Mouse (Mus musculus) cerebellum, adult 18-20 months (tissue): ENCODE results near the gene 4930562C15Rik.
A peak's percentile ranks its signal among the peaks of the same experiment; 100 is the strongest.
"Not testable (repeated sequence)": the region's sequence is repeated elsewhere in the genome, so short reads cannot be mapped to it uniquely, and the experiment has no call there.

ENCODE experiments used
- DNase-seq, 2 experiments: peaks; one replicate each; pipeline ENCODE4 v3.0.0; 2021

4930562C15Rik gene

GRCm38 (mm10) chr16:4835191-4835590, at the start of gene 4930562C15Rik:
Gene 4930562C15Rik (plus strand): TSS chr16:4835416.
- DNase-seq, result no peak

GRCm38 (mm10) chr16:4785706-4786105, 49.5 kb upstream of the 4930562C15Rik start:
- DNase-seq, result no peak

DNA sequence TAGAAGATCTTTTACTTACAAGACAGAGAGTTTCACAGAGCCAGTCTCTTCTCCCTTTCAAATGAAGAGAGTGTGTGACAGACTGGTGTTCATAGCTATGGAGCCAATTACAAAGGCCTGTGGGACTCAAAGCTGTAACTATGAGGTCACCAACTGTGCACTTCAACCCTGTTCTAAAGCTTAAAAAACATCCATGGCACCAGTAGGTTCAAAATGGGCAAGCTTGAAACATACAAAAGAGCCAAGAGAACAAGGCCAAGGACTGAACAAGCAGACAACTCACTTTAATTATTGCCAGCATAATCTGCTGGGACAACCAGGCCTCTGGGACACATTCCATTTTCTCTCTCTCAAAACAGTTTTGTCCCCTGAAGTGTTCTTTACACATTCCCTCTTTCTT, 47.0 kb upstream of the 4930562C15Rik start:
- DNase-seq, result no peak

- peak; percentile 33 to 57 for DNase-seq
Observed at GRCm38 (mm10) chr16:4789311-4789768, 45.9 kb upstream of the 4930562C15Rik start.

- peak; percentile 97 for DNase-seq
Observed at GRCm38 (mm10) chr16:4789810-4790559, 45.2 kb upstream of the 4930562C15Rik start, which contains the start of gene Cdip1. Gene Cdip1 (minus strand): TSS chr16:4790292.

DNA sequence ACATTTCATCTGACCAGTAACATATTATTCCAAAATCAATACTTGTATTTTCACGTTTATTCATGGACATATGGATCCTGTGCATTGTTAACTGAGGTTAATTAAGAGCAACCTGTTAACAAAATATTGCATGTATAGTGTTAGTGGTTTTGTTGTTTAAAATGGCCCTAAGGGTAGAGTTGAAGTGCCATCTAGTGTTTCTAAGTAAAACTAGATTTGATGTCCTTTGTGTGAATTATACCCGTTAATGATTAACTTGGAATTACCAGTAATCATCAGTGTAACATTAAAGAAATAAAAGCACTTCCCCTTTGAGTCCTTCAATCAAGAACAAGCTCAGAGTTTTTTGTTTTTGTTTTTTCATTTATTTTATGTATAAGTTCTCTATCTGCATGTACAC, 43.9 kb upstream of the 4930562C15Rik start:
- no peak for DNase-seq

DNA sequence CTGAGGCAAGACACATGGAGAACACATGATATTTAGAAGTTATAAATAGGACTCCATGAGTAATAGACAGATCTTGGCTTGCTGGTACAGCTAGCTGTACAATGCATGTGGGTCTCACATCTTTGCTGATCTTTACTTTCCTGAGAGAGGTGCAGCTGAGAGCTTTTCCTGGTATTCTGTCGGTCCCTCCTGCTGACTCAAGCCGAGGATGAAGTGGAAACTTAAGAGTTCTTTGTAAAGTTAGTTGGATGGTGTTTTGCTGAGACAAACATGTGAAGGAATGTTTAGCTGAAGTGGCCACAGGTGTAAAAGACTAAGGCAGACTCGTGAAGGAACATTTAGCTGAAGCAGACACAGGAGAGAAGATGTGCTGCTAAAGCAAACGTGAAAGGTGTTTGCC, 38.6 kb upstream of the 4930562C15Rik start:
- DNase-seq, result no peak

- no peak for DNase-seq
Observed at GRCm38 (mm10) chr16:4818349-4818748, 16.9 kb upstream of the 4930562C15Rik start.

GRCm38 (mm10) chr16:4824466-4824865, 10.8 kb upstream of the 4930562C15Rik start:
- not testable (repeated sequence) for DNase-seq

DNA sequence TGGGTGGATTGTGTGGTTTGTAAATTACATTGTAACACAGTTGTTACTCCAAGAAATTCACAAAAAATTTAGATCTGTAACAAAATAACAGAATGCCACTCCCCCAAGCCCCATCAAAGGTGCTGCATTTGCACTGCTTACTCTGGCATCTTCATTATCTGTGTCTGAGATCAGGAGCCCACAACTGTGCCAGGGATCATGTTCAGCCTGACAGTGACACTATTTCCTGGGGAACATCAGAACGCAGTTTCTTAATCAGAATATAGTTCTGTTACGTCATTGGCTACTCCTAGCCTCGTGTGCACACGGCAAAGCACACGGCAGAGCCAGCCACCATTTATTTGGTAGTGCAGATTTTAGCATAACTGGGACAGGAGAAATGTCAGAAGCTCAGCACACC, 7.6 kb upstream of the 4930562C15Rik start:
- no peak for DNase-seq

DNA sequence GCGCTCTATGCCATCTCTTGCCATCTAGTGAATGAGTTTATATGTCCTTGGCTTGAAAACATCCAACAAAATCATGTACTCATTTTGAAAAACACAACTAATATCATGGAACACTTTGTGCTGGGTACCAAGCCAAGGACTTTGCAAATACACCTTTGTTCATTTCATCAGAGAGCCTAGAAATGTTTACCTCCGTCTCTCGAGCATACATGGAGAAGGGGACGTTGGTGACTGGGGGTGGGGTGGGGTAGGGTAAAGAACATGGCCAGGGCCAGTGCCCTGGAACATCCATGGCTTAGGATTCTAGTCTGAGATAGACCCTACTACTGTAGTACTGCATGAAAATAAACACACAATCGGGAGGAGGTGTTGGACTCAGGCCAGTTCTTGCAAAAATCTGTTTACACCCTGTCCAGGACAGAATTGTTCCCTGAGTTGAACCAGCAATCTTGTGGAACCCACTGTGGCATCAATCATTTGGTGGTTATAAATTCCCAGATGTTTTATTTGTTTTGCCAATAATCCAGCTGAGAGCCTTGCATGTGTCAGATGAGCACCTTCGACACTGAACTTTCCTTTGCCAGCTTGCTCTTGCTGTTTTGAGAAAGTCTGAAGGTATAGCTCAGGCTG, 5.8 kb upstream of the 4930562C15Rik start:
- DNase-seq, result no peak

GRCm38 (mm10) chr16:4831650-4832419, 3.4 kb upstream of the 4930562C15Rik start:
- DNase-seq, result no peak

DNA sequence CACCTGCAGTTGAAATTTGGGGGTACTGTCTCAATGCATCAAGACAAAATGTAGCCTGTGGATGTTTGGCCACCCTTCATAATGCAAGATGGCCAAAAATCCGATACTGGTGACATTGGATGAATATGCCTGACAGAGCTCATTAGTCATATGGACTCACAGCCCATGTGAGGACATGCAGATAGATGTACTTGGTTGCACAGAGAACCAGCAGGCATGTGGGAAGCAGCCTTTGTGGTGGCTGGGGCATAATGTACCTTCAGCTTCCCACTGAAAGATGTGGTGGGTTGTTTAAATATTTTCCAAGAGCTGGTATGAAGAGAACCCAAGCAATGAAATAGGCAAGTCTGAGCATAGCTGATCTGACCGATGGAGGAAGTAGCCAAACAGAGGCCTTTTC, 1.4 kb upstream of the 4930562C15Rik start:
- DNase-seq, result no peak

GRCm38 (mm10) chr16:4837631-4838030, 2.4 kb downstream of the 4930562C15Rik start:
- no peak for DNase-seq

- no peak for DNase-seq
Observed at GRCm38 (mm10) chr16:4839552-4839951, 4.3 kb downstream of the 4930562C15Rik start.

DNA sequence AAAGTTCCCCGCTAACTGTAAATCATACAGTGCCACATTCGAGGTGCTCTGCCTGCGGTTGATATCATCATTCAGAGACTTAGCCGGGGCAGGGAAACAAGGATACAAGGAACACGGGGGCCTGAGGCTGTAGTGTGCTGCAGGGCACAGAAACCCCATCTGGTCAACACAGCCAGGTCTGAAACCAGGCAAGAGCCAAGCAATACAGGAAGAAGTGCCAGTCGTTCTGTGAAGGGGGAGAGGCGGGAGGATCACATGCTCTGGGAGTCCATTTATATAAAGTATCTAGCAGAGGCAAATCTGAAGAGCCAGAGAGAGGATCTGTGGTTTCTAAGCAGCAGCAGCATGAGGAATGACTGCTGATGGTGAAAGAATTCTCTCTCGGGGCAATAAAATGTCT, 5.0 kb downstream of the 4930562C15Rik start:
- no peak for DNase-seq

DNA sequence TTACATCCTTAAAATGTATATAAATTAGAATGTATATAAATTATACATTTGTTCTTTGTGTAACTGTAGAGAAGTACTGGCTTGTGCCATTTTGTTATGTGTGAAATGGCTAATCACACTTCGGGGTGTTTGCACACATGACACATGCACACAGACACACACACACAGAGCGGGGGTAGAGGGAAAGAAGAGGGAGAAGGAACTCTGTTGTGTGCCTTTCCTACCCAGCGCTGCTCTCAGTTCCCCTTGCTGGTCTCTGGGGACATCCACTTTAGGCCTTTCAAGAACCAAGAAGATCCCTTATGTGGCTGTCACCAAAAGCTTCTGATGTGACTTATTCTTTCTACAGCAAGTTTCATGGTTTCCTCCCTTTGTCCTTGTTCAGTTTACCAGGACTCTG, 11.8 kb downstream of the 4930562C15Rik start:
- no peak for DNase-seq

- no peak for DNase-seq
Observed at GRCm38 (mm10) chr16:4848090-4848489, 12.9 kb downstream of the 4930562C15Rik start.

DNA sequence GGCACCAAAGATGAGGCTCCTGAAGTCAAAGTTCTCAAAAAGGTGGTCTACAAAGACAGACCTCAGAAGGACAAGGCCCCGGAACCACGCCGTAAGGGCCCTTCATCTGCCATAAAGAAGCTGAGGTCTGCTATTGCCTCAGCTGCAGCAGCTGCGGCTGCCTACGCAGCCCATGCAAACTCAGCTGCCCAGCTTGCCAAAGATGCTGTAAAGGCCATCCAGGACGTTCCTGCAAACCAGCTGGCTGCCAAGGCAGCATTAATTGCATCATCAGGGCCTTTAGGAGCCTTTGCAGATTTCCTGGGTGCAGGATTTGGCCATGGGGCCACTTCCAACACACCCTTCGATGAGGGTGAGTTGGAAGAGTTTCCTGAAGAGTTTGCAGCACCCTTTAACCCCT, 15.1 kb downstream of the 4930562C15Rik start:
- no peak for DNase-seq

DNA sequence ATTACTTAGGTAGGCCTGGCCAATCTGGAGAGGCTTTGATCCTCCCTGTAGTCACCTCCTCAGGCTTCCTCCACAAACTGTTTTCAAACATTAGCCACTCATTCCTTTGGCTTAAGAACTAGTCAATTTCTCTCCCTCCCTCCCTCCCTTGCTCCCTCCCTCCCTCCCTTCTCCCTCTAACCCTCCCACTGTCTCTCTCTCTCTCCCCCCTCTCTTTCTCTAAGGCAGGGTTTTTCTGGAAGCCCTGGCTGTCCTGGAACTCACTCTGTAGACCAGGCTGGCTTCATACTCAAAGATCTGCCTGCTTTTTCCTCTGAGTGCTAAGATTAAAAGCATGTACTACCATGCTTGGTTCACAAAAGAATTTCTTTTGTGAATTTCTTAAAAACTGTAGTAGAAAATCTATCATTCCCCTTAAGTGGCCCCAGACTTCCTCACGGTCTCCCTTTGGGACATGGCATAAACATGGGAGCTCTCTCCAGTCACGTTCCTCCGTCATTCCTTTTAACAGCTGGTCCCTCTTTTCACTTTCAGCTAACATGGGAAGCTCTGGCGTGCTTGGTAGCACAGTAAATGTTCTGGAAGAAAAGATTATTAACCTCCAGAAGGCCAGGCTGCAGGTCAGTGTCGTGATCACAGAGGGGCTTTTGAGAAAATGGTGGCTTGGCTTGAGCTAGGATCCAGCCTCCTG, 15.9 kb downstream of the 4930562C15Rik start:
- DNase-seq, result no peak

GRCm38 (mm10) chr16:4855046-4855650, 19.9 kb downstream of the 4930562C15Rik start:
- no peak for DNase-seq

DNA sequence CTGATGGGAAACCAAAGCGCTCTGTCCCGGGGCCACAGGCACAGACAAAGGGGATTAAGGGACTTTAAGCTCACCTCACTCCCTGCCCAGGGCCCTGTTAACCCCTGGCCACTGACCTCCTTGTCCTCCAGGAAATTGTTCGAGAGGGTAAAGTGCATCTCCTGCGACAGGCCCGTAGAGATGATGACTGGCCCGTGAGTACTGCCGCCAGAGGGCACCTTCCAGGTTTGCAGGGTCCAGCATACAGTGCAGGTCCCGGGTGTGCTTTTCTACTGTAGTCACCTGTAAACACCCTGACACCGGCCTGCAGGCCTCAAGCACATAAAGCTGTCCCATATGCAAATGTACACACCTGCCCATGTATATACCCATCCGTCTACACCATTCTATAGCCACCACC, 26.2 kb downstream of the 4930562C15Rik start:
- DNase-seq, result peak; percentile 32 to 42
